Mouse (Mus musculus): ENCODE measurements at regions not wholly inside any gene's neighbourhood (a gene's known extent, or its start where the extent isn't known, plus 50 kb on each side); places are given as distances from the start of the nearest gene placed in this dataset.

DNA sequence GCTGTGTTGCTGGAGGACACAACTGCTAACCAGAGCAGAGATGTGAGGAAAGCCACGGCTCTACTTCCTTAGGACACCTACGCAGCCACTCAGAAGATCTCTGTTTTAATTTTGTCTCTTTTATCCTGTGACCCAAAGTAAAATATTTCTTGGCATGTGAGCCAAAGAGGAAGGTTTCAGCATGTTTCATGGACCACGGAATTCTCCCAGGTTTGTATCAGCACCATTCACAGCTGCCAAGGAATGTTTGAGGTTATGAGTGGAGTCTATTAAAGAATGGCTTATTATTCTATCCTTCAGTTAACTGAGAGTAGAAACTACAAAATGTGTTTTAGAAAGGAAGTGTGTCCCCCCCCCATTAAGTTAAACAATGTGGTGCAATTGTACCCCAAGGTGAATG, 429.8 kb downstream of the Rnf144b start:
- TF ChIP-seq CTCF (IDR thresholded peaks at IDR 0.05; ENCODE audit: low read depth): no peak
- TF ChIP-seq EP300 (IDR thresholded peaks at IDR 0.05; ENCODE audit: low read depth): no peak
- ATAC-seq (ENCODE audit: insufficient read depth) (no peak), DNase-seq (ENCODE audit: low read depth in 3 of 3, low spot score in 3 of 3) (no peak)
- H3K27me3 ChIP-seq (ENCODE audit: control insufficient read depth, insufficient read depth, low read length): no peaks in the 10 kb centered on the region
- WGBS (ENCODE audit: insufficient replicate concordance): 65% methylated on average over 3 of the region's 3 CpGs
- no peak overlapping the region for H3K4me2 ChIP-seq (ENCODE audit: low read depth)
- H3K9me3 ChIP-seq (ENCODE audit: control insufficient read depth, low read length): no peaks in the 10 kb centered on the region
- no peaks in the 10 kb centered on the region for H3K4me1 ChIP-seq (replicated peaks; ENCODE audit: control insufficient read depth in 2 of 2, insufficient read depth in 2 of 2, low read length in 1 of 2)
- H3K9ac ChIP-seq (replicated peaks): no peak overlapping the region
- no peaks in the 10 kb centered on the region for H3K36me3 ChIP-seq (replicated peaks; ENCODE audit: control insufficient read depth, insufficient read depth, low read depth)
- no peak overlapping the region for H3K27ac ChIP-seq
- no peak overlapping the region for H3K4me3 ChIP-seq (ENCODE audit: insufficient read depth in 1 of 2, low read depth in 2 of 2, low read length in 2 of 2)

DNA sequence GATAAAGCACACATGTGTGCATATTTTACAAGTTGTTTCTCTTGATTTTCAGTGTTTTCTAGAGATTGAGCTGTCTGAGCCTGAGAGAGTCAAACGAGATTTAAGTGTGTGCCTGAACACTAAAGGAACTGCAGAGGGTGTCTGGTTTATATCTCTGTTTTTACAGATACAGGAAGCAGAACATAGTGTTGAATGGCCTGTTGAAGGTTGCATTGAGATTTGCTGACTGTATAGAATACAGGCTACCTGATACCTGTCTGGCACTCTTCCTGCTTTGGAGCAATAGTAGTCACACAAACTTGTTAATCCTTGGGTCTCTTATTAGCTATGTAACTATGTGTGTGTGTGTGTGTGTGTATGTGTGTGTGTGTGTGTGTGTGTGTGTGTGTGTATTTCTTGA, 431.7 kb downstream of the Rnf144b start:
- Histone ChIP-seq H3K36me3 (replicated peaks; ENCODE audit: control insufficient read depth, insufficient read depth, low read depth) (no peaks in the 10 kb centered on the region), H3K4me1 (replicated peaks; ENCODE audit: control insufficient read depth in 2 of 2, insufficient read depth in 2 of 2, low read length in 1 of 2) (no peaks in the 10 kb centered on the region), H3K4me2 (ENCODE audit: low read depth) (no peak overlapping the region), H3K4me3 (ENCODE audit: insufficient read depth in 1 of 2, low read depth in 2 of 2, low read length in 2 of 2) (no peak overlapping the region), H3K27me3 (ENCODE audit: control insufficient read depth, insufficient read depth, low read length) (no peaks in the 10 kb centered on the region), H3K9me3 (ENCODE audit: control insufficient read depth, low read length) (no peaks in the 10 kb centered on the region), H3K27ac (no peak overlapping the region), H3K9ac (replicated peaks) (no peak overlapping the region)
- ATAC-seq (ENCODE audit: insufficient read depth) (no peak), DNase-seq (ENCODE audit: low read depth in 3 of 3, low spot score in 3 of 3) (no peak)
- 27% methylated on average over 1 of the region's 1 CpGs for WGBS (ENCODE audit: insufficient replicate concordance)
- TF ChIP-seq EP300 (IDR thresholded peaks at IDR 0.05; ENCODE audit: low read depth): no peak
- TF ChIP-seq CTCF (IDR thresholded peaks at IDR 0.05; ENCODE audit: low read depth): no peak

DNA sequence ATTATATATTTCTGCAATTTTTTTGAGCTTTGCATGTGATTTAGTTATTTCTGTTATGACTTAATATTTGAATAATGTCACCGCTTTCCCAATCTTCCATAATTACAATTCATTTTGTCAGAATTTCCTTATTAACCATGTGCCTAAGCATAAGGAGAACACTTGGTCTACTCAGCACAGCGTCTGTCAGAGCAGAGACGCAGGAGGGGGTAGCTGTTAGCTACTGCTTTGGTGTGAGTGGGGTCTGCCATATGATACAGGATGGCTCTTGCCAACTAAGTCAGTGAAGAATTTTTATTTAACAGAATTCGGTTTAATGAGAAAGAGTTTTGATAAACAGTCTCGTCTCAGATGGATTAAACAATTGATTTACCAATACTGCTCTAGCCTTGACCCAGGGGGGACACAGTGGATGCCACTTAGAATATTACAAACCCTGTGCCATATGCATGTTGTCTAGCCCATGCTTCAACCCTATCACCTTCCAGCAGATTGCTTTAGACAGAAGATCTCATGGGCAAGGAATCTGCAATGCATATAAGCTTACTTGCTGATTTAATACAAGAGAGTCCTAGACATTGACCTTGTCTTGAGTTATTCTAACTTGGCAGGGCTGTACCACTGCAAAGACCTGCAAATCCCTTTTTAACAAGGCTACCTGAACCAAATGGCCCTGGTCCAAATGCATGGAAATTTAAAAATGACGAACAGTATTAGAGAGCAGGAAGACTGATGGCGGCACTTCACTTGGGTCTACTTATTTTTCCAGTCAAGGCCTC, 434.9 kb downstream of the Rnf144b start:
- no peak for TF ChIP-seq CTCF (IDR thresholded peaks at IDR 0.05; ENCODE audit: low read depth)
- TF ChIP-seq EP300 (IDR thresholded peaks at IDR 0.05; ENCODE audit: low read depth): no peak
- Histone ChIP-seq H3K4me2 (ENCODE audit: low read depth) (no peak overlapping the region), H3K4me1 (replicated peaks; ENCODE audit: control insufficient read depth in 2 of 2, insufficient read depth in 2 of 2, low read length in 1 of 2) (no peaks in the 10 kb centered on the region), H3K27ac (no peak overlapping the region), H3K27me3 (ENCODE audit: control insufficient read depth, insufficient read depth, low read length) (no peaks in the 10 kb centered on the region), H3K4me3 (ENCODE audit: insufficient read depth in 1 of 2, low read depth in 2 of 2, low read length in 2 of 2) (no peak overlapping the region), H3K36me3 (replicated peaks; ENCODE audit: control insufficient read depth, insufficient read depth, low read depth) (no peaks in the 10 kb centered on the region), H3K9me3 (ENCODE audit: control insufficient read depth, low read length) (no peaks in the 10 kb centered on the region), H3K9ac (replicated peaks) (no peak overlapping the region)
- DNase-seq (ENCODE audit: low read depth in 3 of 3, low spot score in 3 of 3) (no peak), ATAC-seq (ENCODE audit: insufficient read depth) (no peak)
- 61% methylated on average over 7 of the region's 7 CpGs for WGBS (ENCODE audit: insufficient replicate concordance)

DNA sequence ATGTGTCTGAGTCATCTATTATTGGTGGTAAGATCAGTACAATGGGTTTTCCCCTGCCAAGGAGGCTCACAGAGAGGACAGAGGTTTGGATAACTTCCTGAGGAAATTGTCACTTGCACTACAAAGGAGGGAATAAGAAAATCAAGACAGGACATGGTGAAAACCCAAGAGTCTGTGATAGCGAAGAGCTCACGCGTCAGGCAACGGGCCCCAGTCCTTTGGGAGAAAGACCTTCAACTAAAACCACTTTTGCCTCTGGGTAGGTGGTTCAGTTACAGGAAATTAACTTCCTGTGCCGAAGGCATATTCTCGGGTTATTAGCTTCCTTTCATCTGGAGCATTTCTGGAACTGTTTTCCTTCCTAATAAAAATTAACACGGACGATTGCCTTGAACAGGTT, 440.4 kb downstream of the Rnf144b start:
- H3K4me3 ChIP-seq (ENCODE audit: insufficient read depth in 1 of 2, low read depth in 2 of 2, low read length in 2 of 2): no peak overlapping the region
- H3K9me3 ChIP-seq (ENCODE audit: control insufficient read depth, low read length): no peaks in the 10 kb centered on the region
- H3K9ac ChIP-seq (replicated peaks): no peak overlapping the region
- DNase-seq (ENCODE audit: low read depth in 3 of 3, low spot score in 3 of 3): no peak
- WGBS (ENCODE audit: insufficient replicate concordance): 42% methylated on average over 8 of the region's 8 CpGs
- H3K4me2 ChIP-seq (ENCODE audit: low read depth): no peak overlapping the region
- H3K36me3 ChIP-seq (replicated peaks; ENCODE audit: control insufficient read depth, insufficient read depth, low read depth): no peaks in the 10 kb centered on the region
- no peaks in the 10 kb centered on the region for H3K4me1 ChIP-seq (replicated peaks; ENCODE audit: control insufficient read depth in 2 of 2, insufficient read depth in 2 of 2, low read length in 1 of 2)
- no peak for ATAC-seq (ENCODE audit: insufficient read depth)
- TF ChIP-seq EP300 (IDR thresholded peaks at IDR 0.05; ENCODE audit: low read depth) (no peak), CTCF (IDR thresholded peaks at IDR 0.05; ENCODE audit: low read depth) (no peak)
- no peaks in the 10 kb centered on the region for H3K27me3 ChIP-seq (ENCODE audit: control insufficient read depth, insufficient read depth, low read length)
- H3K27ac ChIP-seq: no peak overlapping the region

DNA sequence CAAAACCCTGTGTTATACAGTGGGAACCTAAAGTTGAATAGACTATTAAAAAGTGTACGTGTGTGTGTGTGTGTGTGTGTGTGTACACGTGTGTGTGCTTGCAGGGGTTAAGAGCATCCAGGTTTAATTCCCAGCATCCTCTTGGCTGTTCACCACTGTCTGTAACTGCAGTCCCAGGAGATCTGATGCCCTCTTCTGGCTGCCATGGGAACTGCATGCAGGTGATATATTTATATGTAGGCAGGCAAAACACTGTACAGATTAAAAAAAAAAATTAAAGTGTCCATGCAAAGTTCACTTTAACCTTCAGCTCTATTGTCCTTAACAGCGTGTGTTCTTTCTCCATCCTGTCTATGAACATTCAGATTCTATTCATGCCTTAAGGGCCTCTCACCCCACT, 454.1 kb downstream of the Rnf144b start:
- DNase-seq (ENCODE audit: low read depth in 3 of 3, low spot score in 3 of 3) (no peak), ATAC-seq (ENCODE audit: insufficient read depth) (no peak)
- Histone ChIP-seq H3K27me3 (ENCODE audit: control insufficient read depth, insufficient read depth, low read length) (no peaks in the 10 kb centered on the region), H3K4me1 (replicated peaks; ENCODE audit: control insufficient read depth in 2 of 2, insufficient read depth in 2 of 2, low read length in 1 of 2) (no peaks in the 10 kb centered on the region), H3K4me2 (ENCODE audit: low read depth) (no peak overlapping the region), H3K27ac (no peak overlapping the region), H3K4me3 (ENCODE audit: insufficient read depth in 1 of 2, low read depth in 2 of 2, low read length in 2 of 2) (no peak overlapping the region), H3K36me3 (replicated peaks; ENCODE audit: control insufficient read depth, insufficient read depth, low read depth) (no peaks in the 10 kb centered on the region), H3K9ac (replicated peaks) (no peak overlapping the region), H3K9me3 (ENCODE audit: control insufficient read depth, low read length) (no peaks in the 10 kb centered on the region)
- 51% methylated on average over 3 of the region's 3 CpGs for WGBS (ENCODE audit: insufficient replicate concordance)
- TF ChIP-seq EP300 (IDR thresholded peaks at IDR 0.05; ENCODE audit: low read depth) (no peak), CTCF (IDR thresholded peaks at IDR 0.05; ENCODE audit: low read depth) (peak; percentile 72)
